Mouse (Mus musculus): ENCODE measurements around the gene Syngap1. TPM values are rescaled to one million over a fixed set of nuclear protein-coding genes. Genes with fewer than 3 reads are reported as not detected.

The Syngap1 gene
- polyA plus RNA-seq, 1 experiment = 109 TPM

DNA sequence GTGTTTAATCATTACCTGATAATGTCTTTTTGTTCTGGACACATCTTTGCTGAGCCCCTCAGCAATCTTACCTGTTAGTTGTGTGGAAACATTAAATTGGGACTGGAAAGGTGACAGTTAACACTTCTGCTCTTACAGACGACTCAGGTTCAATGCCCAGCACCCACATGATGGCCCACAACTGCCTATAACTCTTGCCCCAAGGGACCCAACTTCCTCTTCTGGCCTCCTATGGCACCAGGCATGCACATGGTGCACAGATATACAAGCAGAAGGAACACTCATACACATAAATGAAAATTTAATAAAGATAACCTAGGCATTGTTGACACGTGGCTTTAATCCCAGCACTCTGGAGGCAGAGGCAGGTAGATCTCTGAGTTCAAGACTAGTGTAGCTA lies 38.4 kb downstream of the Syngap1 start:
- Histone ChIP-seq H3K4me1 (ENCODE audit: control insufficient read depth, insufficient read depth, low read length) (no peaks in the 10 kb centered on the region; the same call in 1 of the 2 replicates), H3K27me3 (ENCODE audit: control insufficient read depth, insufficient read depth, low read length) (no peaks in the 10 kb centered on the region), H3K36me3 (ENCODE audit: control insufficient read depth, insufficient read depth, low read length) (peaks cover 1% of the 10 kb centered on the region), H3K27ac (ENCODE audit: control insufficient read depth, insufficient read depth, low read depth, low read length) (no peak overlapping the region), H3K4me3 (ENCODE audit: control insufficient read depth, low read depth, low read length) (no peak overlapping the region)
- TF ChIP-seq POLR2A (IDR thresholded peaks at IDR 0.05; ENCODE audit: control insufficient read depth, low read depth, low read length) (no peak), CTCF (IDR thresholded peaks at IDR 0.05; ENCODE audit: control insufficient read depth, insufficient read depth, insufficient replicate concordance, low read depth, low read length) (no peak)

DNA sequence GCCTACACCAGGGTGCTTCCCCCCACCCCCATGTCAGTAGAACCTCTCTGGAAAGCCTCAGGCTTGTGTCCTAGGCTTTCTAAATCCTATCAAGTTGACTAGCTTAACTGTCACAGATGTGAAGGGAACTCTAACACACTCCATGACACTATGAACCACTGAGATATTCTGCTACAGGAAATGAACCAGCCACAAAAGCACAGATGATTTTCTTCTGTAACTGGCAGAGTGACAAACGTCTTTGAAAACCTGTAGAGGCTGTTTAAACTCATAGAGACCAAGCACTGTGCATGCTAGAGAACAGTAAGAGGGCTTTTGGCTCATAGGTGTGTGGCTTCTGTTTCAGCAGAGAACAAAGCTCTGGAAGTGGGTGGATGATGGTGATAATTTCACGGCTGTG lies 40.0 kb downstream of the Syngap1 start:
- Histone ChIP-seq H3K36me3 (ENCODE audit: control insufficient read depth, insufficient read depth, low read length) (peaks cover 1% of the 10 kb centered on the region; the same call in 1 of the 2 replicates), H3K27me3 (ENCODE audit: control insufficient read depth, insufficient read depth, low read length) (no peaks in the 10 kb centered on the region), H3K4me1 (ENCODE audit: control insufficient read depth, insufficient read depth, low read length) (no peaks in the 10 kb centered on the region), H3K27ac (ENCODE audit: control insufficient read depth, insufficient read depth, low read depth, low read length) (no peak overlapping the region), H3K4me3 (ENCODE audit: control insufficient read depth, low read depth, low read length) (no peak overlapping the region)
- TF ChIP-seq CTCF (IDR thresholded peaks at IDR 0.05; ENCODE audit: control insufficient read depth, insufficient read depth, insufficient replicate concordance, low read depth, low read length) (no peak), POLR2A (IDR thresholded peaks at IDR 0.05; ENCODE audit: control insufficient read depth, low read depth, low read length) (no peak)

DNA sequence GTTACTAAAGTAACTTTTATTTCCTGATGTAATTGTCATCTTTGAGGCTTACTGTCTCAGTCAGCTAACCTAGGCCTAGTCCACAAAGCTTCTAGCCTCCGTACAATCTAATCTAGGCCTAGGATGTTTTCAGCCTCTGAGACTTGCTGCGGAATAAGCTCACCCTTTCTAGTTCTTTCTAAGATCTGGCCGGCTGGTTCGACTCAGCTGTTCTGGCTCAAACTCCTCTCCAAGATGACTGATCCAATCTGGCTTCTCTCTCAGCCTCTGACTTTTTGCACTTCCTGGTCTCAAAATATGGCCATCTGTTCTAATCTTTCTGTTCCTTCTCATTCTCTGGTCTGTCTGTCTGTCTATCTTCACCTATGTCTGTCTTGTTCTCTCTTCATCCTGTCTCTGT lies 42.3 kb downstream of the Syngap1 start:
- no peak for TF ChIP-seq CTCF (IDR thresholded peaks at IDR 0.05; ENCODE audit: control insufficient read depth, insufficient read depth, insufficient replicate concordance, low read depth, low read length)
- no peak for TF ChIP-seq POLR2A (IDR thresholded peaks at IDR 0.05; ENCODE audit: control insufficient read depth, low read depth, low read length)
- H3K4me1 ChIP-seq (ENCODE audit: control insufficient read depth, insufficient read depth, low read length) = no peaks in the 10 kb centered on the region
- no peaks in the 10 kb centered on the region for H3K36me3 ChIP-seq (ENCODE audit: control insufficient read depth, insufficient read depth, low read length)
- no peak overlapping the region for H3K27ac ChIP-seq (ENCODE audit: control insufficient read depth, insufficient read depth, low read depth, low read length)
- H3K27me3 ChIP-seq (ENCODE audit: control insufficient read depth, insufficient read depth, low read length) = no peaks in the 10 kb centered on the region
- no peak overlapping the region for H3K4me3 ChIP-seq (ENCODE audit: control insufficient read depth, low read depth, low read length)

DNA sequence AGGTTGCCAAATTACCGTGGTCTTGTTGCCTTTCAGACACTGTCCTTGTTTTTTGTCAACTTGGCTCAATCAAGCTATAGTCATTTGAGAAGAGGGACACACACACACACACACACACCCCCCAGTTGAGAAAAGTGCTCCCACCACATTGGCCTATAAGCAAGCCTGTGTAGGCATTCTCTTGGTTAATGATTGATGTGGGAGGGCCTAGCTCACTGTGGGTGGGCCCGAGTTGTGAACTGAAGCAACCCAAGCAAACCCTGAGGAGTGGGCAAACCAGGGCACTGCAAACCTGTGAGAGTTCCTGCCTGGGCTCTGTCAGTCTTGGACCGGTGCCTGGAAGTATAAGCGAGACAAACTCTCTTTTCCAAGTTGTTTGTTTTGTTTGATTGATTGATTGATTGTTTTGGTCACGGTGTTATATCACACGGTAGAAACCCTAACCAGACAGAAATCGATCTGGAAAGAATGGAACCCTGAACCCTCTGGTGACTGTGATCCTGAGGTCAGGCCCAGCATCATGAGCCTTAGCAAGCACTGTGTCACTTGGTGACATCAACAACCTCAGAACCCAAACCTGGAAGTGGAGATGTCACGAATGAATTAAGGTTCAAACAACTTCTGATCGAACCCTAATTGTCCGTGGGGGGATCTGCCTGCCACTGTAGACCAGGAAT lies 44.6 kb downstream of the Syngap1 start:
- H3K36me3 ChIP-seq (ENCODE audit: control insufficient read depth, insufficient read depth, low read length) = no peaks in the 10 kb centered on the region
- no peak for TF ChIP-seq CTCF (IDR thresholded peaks at IDR 0.05; ENCODE audit: control insufficient read depth, insufficient read depth, insufficient replicate concordance, low read depth, low read length)
- TF ChIP-seq POLR2A (IDR thresholded peaks at IDR 0.05; ENCODE audit: control insufficient read depth, low read depth, low read length) = no peak
- no peak overlapping the region for H3K27ac ChIP-seq (ENCODE audit: control insufficient read depth, insufficient read depth, low read depth, low read length)
- H3K4me1 ChIP-seq (ENCODE audit: control insufficient read depth, insufficient read depth, low read length) = no peaks in the 10 kb centered on the region
- no peaks in the 10 kb centered on the region for H3K27me3 ChIP-seq (ENCODE audit: control insufficient read depth, insufficient read depth, low read length)
- no peak overlapping the region for H3K4me3 ChIP-seq (ENCODE audit: control insufficient read depth, low read depth, low read length)

DNA sequence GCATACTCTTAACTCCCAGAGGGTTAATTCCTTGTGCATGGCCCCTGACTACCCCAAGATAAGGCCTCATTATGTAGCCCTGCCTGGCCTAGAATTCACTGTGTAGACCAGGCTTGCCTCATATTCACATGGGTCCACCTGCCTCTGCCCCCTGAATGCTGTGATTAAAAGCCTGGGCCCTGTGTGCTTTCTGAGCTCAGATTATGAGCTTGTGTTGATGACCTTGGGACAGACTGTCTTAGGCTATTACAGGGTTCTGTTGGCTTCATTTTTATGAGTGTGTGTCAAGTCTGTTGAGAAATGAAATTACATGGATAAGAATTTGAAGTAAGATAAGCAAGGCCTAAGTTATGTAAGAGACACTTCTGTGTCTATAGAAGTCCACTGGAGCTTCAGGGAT lies 49.5 kb downstream of the Syngap1 start:
- no peak overlapping the region for H3K27ac ChIP-seq (ENCODE audit: control insufficient read depth, insufficient read depth, low read depth, low read length)
- TF ChIP-seq POLR2A (IDR thresholded peaks at IDR 0.05; ENCODE audit: control insufficient read depth, low read depth, low read length) = no peak
- no peak for TF ChIP-seq CTCF (IDR thresholded peaks at IDR 0.05; ENCODE audit: control insufficient read depth, insufficient read depth, insufficient replicate concordance, low read depth, low read length)
- no peak overlapping the region for H3K4me3 ChIP-seq (ENCODE audit: control insufficient read depth, low read depth, low read length)
- H3K27me3 ChIP-seq (ENCODE audit: control insufficient read depth, insufficient read depth, low read length) = no peaks in the 10 kb centered on the region
- no peaks in the 10 kb centered on the region for H3K36me3 ChIP-seq (ENCODE audit: control insufficient read depth, insufficient read depth, low read length)
- no peaks in the 10 kb centered on the region for H3K4me1 ChIP-seq (ENCODE audit: control insufficient read depth, insufficient read depth, low read length)

DNA sequence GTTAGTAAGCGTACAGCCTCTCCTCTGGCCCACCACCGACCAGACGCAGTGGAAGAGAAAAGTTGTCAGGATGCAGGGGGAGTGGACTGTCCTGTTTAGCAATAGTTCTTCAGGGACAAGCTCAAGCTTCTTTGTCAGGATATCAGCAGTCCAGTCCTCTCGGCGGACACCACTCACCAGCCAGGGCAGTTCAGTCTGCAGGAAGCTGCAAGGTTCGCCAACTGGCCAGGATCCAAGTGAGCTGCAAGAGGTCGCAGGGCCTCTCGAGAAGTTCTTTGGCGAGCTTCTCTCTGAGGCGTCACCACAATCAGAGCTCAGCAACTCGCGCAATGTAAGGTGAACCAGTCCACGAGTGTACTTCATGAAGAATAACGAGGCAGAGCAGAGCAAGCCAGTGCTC lies 53.4 kb downstream of the Syngap1 start:
- Histone ChIP-seq H3K4me1 (ENCODE audit: control insufficient read depth, insufficient read depth, low read length) (peaks cover 2% of the 10 kb centered on the region; the same call in 1 of the 2 replicates), H3K27me3 (ENCODE audit: control insufficient read depth, insufficient read depth, low read length) (no peaks in the 10 kb centered on the region), H3K36me3 (ENCODE audit: control insufficient read depth, insufficient read depth, low read length) (no peaks in the 10 kb centered on the region), H3K4me3 (ENCODE audit: control insufficient read depth, low read depth, low read length) (no peak overlapping the region), H3K27ac (ENCODE audit: control insufficient read depth, insufficient read depth, low read depth, low read length) (no peak overlapping the region)
- TF ChIP-seq POLR2A (IDR thresholded peaks at IDR 0.05; ENCODE audit: control insufficient read depth, low read depth, low read length) (no peak), CTCF (IDR thresholded peaks at IDR 0.05; ENCODE audit: control insufficient read depth, insufficient read depth, insufficient replicate concordance, low read depth, low read length) (no peak)

DNA sequence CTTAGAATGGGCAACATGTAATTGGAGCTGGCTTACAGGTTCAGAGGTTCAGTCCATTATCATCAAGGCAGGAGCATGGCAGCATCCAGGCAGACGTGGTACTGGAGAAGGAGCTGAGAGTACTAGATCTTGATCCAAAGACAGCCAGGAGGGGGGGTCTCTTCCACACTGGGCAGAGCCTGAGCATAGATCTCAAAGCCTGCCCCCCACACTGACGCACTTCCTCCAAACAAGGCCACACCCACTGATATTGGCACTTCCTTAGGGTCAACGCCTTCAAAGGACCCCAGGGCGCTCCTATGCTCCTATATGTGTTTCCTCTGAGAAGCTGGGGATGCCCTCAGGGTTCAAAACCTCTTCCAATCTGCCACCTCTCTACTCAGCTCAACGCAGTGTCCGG lies 54.0 kb downstream of the Syngap1 start:
- Histone ChIP-seq H3K36me3 (ENCODE audit: control insufficient read depth, insufficient read depth, low read length) (no peaks in the 10 kb centered on the region), H3K4me1 (ENCODE audit: control insufficient read depth, insufficient read depth, low read length) (peaks cover 5% of the 10 kb centered on the region), H3K27me3 (ENCODE audit: control insufficient read depth, insufficient read depth, low read length) (no peaks in the 10 kb centered on the region), H3K4me3 (ENCODE audit: control insufficient read depth, low read depth, low read length) (no peak overlapping the region), H3K27ac (ENCODE audit: control insufficient read depth, insufficient read depth, low read depth, low read length) (no peak overlapping the region)
- TF ChIP-seq CTCF (IDR thresholded peaks at IDR 0.05; ENCODE audit: control insufficient read depth, insufficient read depth, insufficient replicate concordance, low read depth, low read length) = no peak
- no peak for TF ChIP-seq POLR2A (IDR thresholded peaks at IDR 0.05; ENCODE audit: control insufficient read depth, low read depth, low read length)

Data from testis, adult 2 months (tissue).